Mouse (Mus musculus) stomach, embryonic 16.5 days (tissue): ENCODE data around the gene Vwa2. TPM values are rescaled to one million over a fixed set of nuclear protein-coding genes. Genes with fewer than 3 reads are reported as not detected.

Experiments
- ATAC-seq: fragments of 200-750 bp; cut with Nextera tagmentation; 2 replicates; pipeline ENCODE4 v1.8.0; 2017; ENCODE audit warnings: moderate number of reproducible peaks, moderate TSS enrichment; ENCODE audit not compliant: insufficient read depth, low FRiP score
- H3K27ac ChIP-seq: fragments of 300-500 bp; sonication (generic); 2 replicates; pipeline ENCODE4 v1.5.1; 2014; ENCODE audit warnings: low read length
- H3K27me3 ChIP-seq: fragments of 300-500 bp; sonication (generic); 2 replicates; pipeline ENCODE4 v1.6.1; 2014; ENCODE audit warnings: low read length, control low read depth, mixed read lengths; ENCODE audit not compliant: control insufficient read depth, insufficient read depth
- H3K36me3 ChIP-seq: fragments of 300-500 bp; sonication (generic); 2 replicates; pipeline ENCODE4 v1.6.1; 2014; ENCODE audit warnings: low read length; ENCODE audit not compliant: control insufficient read depth, insufficient read depth
- H3K4me1 ChIP-seq: fragments of 300-500 bp; sonication (generic); 2 replicates; pipeline ENCODE4 v1.6.1; 2014; ENCODE audit warnings: low read length, control low read depth, mixed read lengths; ENCODE audit not compliant: control insufficient read depth, insufficient read depth
- H3K4me2 ChIP-seq: fragments of 300-500 bp; sonication (generic); 2 replicates; pipeline ENCODE4 v1.6.1; 2014; ENCODE audit warnings: low read depth, low read length, mixed read lengths
- H3K4me3 ChIP-seq: fragments of 300-500 bp; sonication (generic); replicated peaks from 2 replicates; pipeline ENCODE4 v1.5.1; 2014; ENCODE audit warnings: mild to moderate bottlenecking, low read length
- H3K9ac ChIP-seq: fragments of 300-500 bp; sonication (generic); 2 replicates; pipeline ENCODE4 v1.6.1; 2014; ENCODE audit warnings: low read length
- H3K9me3 ChIP-seq: fragments of 300-500 bp; sonication (generic); replicated peaks from 2 replicates; pipeline ENCODE4 v1.6.1; 2016; ENCODE audit warnings: low read length, control low read depth; ENCODE audit not compliant: control insufficient read depth
- WGBS: fragments of 180-500 bp; shearing (Covaris S2); extraction: QIAGEN DNeasy Blood & Tissue Kit; methylation state at CpG from one replicate; pipeline ENCODE4 v1.1.7; 2014; 5-methylcytosine and 5-hydroxymethylcytosine counted together
- polyA plus RNA-seq: library from polyadenylated mRNA; unstranded; fragments of >200 nt; fragmentation: Nextera tagmentation; extraction: Ambion mirVana; gene quantifications from 2 replicates; pipeline ENCODE4 v1.2.1, GENCODE M21; 2015

Vwa2 gene
- polyA plus RNA-seq, 1 experiment from 2014 or later: 2.9 TPM

GRCm38 (mm10) chr19:56852590-56852989, 21.5 kb upstream of the Vwa2 start:
- H3K27me3 ChIP-seq: no peaks in the 10 kb centered on the region
- no peaks in the 10 kb centered on the region for H3K4me1 ChIP-seq
- H3K9ac ChIP-seq: no peak overlapping the region
- H3K36me3 ChIP-seq: no peaks in the 10 kb centered on the region
- H3K4me3 ChIP-seq: no peak overlapping the region
- H3K4me2 ChIP-seq: no peak overlapping the region
- ATAC-seq: no peak
- H3K27ac ChIP-seq: no peak overlapping the region
- no peaks in the 10 kb centered on the region for H3K9me3 ChIP-seq

GRCm38 (mm10) chr19:56856455-56856854, 17.6 kb upstream of the Vwa2 start:
- Histone ChIP-seq H3K4me2 (no peak overlapping the region), H3K4me1 (no peaks in the 10 kb centered on the region), H3K9ac (no peak overlapping the region), H3K36me3 (no peaks in the 10 kb centered on the region), H3K27ac (no peak overlapping the region), H3K9me3 (no peaks in the 10 kb centered on the region), H3K27me3 (no peaks in the 10 kb centered on the region), H3K4me3 (no peak overlapping the region)
- ATAC-seq: no peak
- WGBS: 36% methylated on average over 5 of the region's 5 CpGs

- H3K27ac ChIP-seq: no peak overlapping the region
- H3K4me1 ChIP-seq: no peaks in the 10 kb centered on the region
- 73% methylated on average over 4 of the region's 4 CpGs for WGBS
- no peaks in the 10 kb centered on the region for H3K9me3 ChIP-seq
- no peak overlapping the region for H3K4me3 ChIP-seq
- no peaks in the 10 kb centered on the region for H3K27me3 ChIP-seq
- no peak overlapping the region for H3K4me2 ChIP-seq
- H3K36me3 ChIP-seq: no peaks in the 10 kb centered on the region
- ATAC-seq: no peak
- H3K9ac ChIP-seq: no peak overlapping the region
Observed at GRCm38 (mm10) chr19:56867701-56868100, 6.3 kb upstream of the Vwa2 start.

- Histone ChIP-seq H3K36me3 (no peaks in the 10 kb centered on the region), H3K4me2 (peak overlapping the region; percentile 89), H3K27me3 (peaks cover 24% of the 10 kb centered on the region), H3K9ac (peak overlapping the region; percentile 59), H3K9me3 (no peaks in the 10 kb centered on the region), H3K4me1 (peaks cover 20% of the 10 kb centered on the region), H3K4me3 (peak overlapping the region; percentile 50), H3K27ac (no peak overlapping the region)
- 9% methylated on average over 30 of the region's 30 CpGs for WGBS
- ATAC-seq: no peak
Observed at GRCm38 (mm10) chr19:56874601-56875315, 709 bp downstream of the Vwa2 start.

- ATAC-seq: no peak
- no peak overlapping the region for H3K4me3 ChIP-seq
- peaks cover 24% of the 10 kb centered on the region for H3K27me3 ChIP-seq
- H3K27ac ChIP-seq: no peak overlapping the region
- WGBS: 48% methylated on average over 6 of the region's 6 CpGs
- no peaks in the 10 kb centered on the region for H3K9me3 ChIP-seq
- H3K9ac ChIP-seq: no peak overlapping the region
- no peak overlapping the region for H3K4me2 ChIP-seq
- H3K4me1 ChIP-seq: peaks cover 20% of the 10 kb centered on the region
- no peaks in the 10 kb centered on the region for H3K36me3 ChIP-seq
Observed at GRCm38 (mm10) chr19:56877364-56877763, 3.3 kb downstream of the Vwa2 start.

- Histone ChIP-seq H3K9me3 (no peaks in the 10 kb centered on the region), H3K4me2 (no peak overlapping the region), H3K9ac (no peak overlapping the region), H3K4me3 (no peak overlapping the region), H3K4me1 (peaks cover 11% of the 10 kb centered on the region), H3K27ac (peak overlapping the region; percentile 51), H3K27me3 (no peaks in the 10 kb centered on the region), H3K36me3 (no peaks in the 10 kb centered on the region)
- 45% methylated on average over 10 of the region's 10 CpGs for WGBS
- no peak for ATAC-seq
Observed at GRCm38 (mm10) chr19:56887879-56888278, 13.8 kb downstream of the Vwa2 start.

GRCm38 (mm10) chr19:56888654-56889053, 14.6 kb downstream of the Vwa2 start:
- Histone ChIP-seq H3K36me3 (no peaks in the 10 kb centered on the region), H3K27ac (peak overlapping the region; percentile 42), H3K27me3 (no peaks in the 10 kb centered on the region), H3K9ac (no peak overlapping the region), H3K4me1 (peaks cover 11% of the 10 kb centered on the region), H3K4me3 (no peak overlapping the region), H3K9me3 (no peaks in the 10 kb centered on the region), H3K4me2 (no peak overlapping the region)
- WGBS: 37% methylated on average over 5 of the region's 5 CpGs
- peak; percentile 69; the same call in 1 of the 2 replicates for ATAC-seq

GRCm38 (mm10) chr19:56891438-56891837, 17.4 kb downstream of the Vwa2 start:
- Histone ChIP-seq H3K4me2 (no peak overlapping the region), H3K9me3 (no peaks in the 10 kb centered on the region), H3K4me3 (no peak overlapping the region), H3K9ac (no peak overlapping the region), H3K36me3 (no peaks in the 10 kb centered on the region), H3K4me1 (peaks cover 11% of the 10 kb centered on the region), H3K27me3 (no peaks in the 10 kb centered on the region), H3K27ac (peak overlapping the region; percentile 26; the same call in 1 of the 2 replicates)
- 63% methylated on average over 2 of the region's 2 CpGs for WGBS
- no peak for ATAC-seq

- no peaks in the 10 kb centered on the region for H3K9me3 ChIP-seq
- ATAC-seq: no peak
- no peak overlapping the region for H3K27ac ChIP-seq
- no peaks in the 10 kb centered on the region for H3K27me3 ChIP-seq
- WGBS: 87% methylated on average over 5 of the region's 5 CpGs
- H3K4me3 ChIP-seq: no peak overlapping the region
- H3K9ac ChIP-seq: no peak overlapping the region
- H3K4me2 ChIP-seq: no peak overlapping the region
- no peaks in the 10 kb centered on the region for H3K36me3 ChIP-seq
- peaks cover 11% of the 10 kb centered on the region for H3K4me1 ChIP-seq
Observed at GRCm38 (mm10) chr19:56892586-56892985, 18.5 kb downstream of the Vwa2 start.
